Mouse (Mus musculus): ENCODE results near the gene Cyb5d1. TPM values are rescaled to one million over a fixed set of nuclear protein-coding genes. Genes with fewer than 3 reads are reported as not detected.

The Cyb5d1 gene
- total and polyA plus RNA-seq, 3 experiments: 28.4 to 29.5 (median 29.3) TPM

DNA sequence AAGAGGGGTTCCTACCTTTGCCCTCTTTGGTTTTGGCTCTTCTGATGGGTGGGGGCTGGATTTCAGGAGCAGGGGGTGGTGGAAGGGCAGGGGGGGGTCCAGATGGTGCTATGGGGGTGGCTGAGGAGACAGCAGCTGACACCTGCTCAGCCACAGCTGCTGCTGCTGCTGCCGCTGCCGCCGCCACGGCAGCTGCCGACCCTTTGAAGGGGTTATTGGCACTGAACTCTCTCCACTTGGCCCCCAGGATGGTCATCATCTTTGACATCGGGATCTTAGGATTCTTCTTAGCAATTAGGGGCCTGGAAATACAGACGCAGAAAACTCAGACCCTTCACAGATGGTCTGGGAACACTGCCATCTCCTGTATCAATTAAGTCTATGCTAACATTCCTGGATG lies 33.4 kb downstream of the Cyb5d1 start:
- Histone ChIP-seq H3K9me3 (replicated peaks; ENCODE audit: low read length) (no peaks in the 10 kb centered on the region), H3K27me3 (replicated peaks) (no peaks in the 10 kb centered on the region), H3K4me1 (ENCODE audit: control insufficient read depth in 1 of 2, insufficient read depth in 2 of 2) (peaks cover 3 to 25% of the 10 kb centered on the region in 2 experiments; a peak in 3 of 4 replicates), H3K4me2 (ENCODE audit: insufficient read depth, low read depth, poor library complexity, severe bottlenecking) (no peak overlapping the region), H3K36me3 (replicated peaks in 1 of 2; ENCODE audit: control insufficient read depth in 1 of 2, insufficient read depth in 1 of 2, low read length in 1 of 2) (peaks cover 50 to 80% of the 10 kb centered on the region in 2 experiments), H3K79me2 (replicated peaks; ENCODE audit: control insufficient read depth, extremely low read depth, insufficient read depth, poor library complexity, severe bottlenecking) (no peaks in the 10 kb centered on the region), H3K27ac (ENCODE audit: insufficient read depth, low read depth) (no peak overlapping the region), H3K9ac (ENCODE audit: insufficient read depth, low read depth) (no peak overlapping the region), H3K4me3 (replicated peaks in 1 of 3; ENCODE audit: low read depth in 2 of 3, low read length in 2 of 3, poor library complexity in 1 of 3) (no peak overlapping the region)
- in situ Hi-C loops (cut with MboI; ENCODE audit: low pct_ligation_motif_present, low pct_unique_long_range_greater_than_20kb, low sequenced_read_pairs) (no loop called here), dilution Hi-C loops (cut with MboI; ENCODE audit: extremely low pct_ligation_motif_present, extremely low pct_unique_long_range_greater_than_20kb, low sequenced_read_pairs) (no loop called here)
- no peak for DNase-seq (ENCODE audit: extremely low read depth)
- TF ChIP-seq SIN3A (IDR thresholded peaks at IDR 0.05; ENCODE audit: low read length) (no peak), CTCF (conservative IDR thresholded peaks at IDR 0.05 in 1 of 2, IDR thresholded peaks at IDR 0.05 in 1 of 2; ENCODE audit: low read depth in 2 of 2, low read length in 2 of 2) (no peak), HCFC1 (IDR thresholded peaks at IDR 0.05; ENCODE audit: low read depth, low read length) (no peak), IRF4 (IDR thresholded peaks at IDR 0.05; ENCODE audit: low read depth, low read length) (no peak), UBTF (IDR thresholded peaks at IDR 0.05; ENCODE audit: low read depth, low read length) (no peak), MAFK (IDR thresholded peaks at IDR 0.05; ENCODE audit: insufficient replicate concordance, low read length) (no peak), MAZ (IDR thresholded peaks at IDR 0.05; ENCODE audit: low read depth, low read length) (no peak), MYC (IDR thresholded peaks at IDR 0.05; ENCODE audit: low read depth, low read length) (no peak), CHD2 (IDR thresholded peaks at IDR 0.05; ENCODE audit: low read length) (no peak), GABPA (IDR thresholded peaks at IDR 0.05; ENCODE audit: insufficient replicate concordance, low read depth, low read length) (no peak), TCF12 (IDR thresholded peaks at IDR 0.05; ENCODE audit: low read depth, low read length) (no peak), MXI1 (IDR thresholded peaks at IDR 0.05; ENCODE audit: low read depth, low read length) (no peak), NRF1 (IDR thresholded peaks at IDR 0.05; ENCODE audit: low read depth, low read length) (no peak), POLR2AphosphoS2 (IDR thresholded peaks at IDR 0.05; ENCODE audit: low read depth, low read length) (no peak), PAX5 (IDR thresholded peaks at IDR 0.05; ENCODE audit: low read length) (no peak), ELF1 (IDR thresholded peaks at IDR 0.05; ENCODE audit: low read depth, low read length) (no peak), JUN (IDR thresholded peaks at IDR 0.05; ENCODE audit: insufficient read depth, low read depth, low read length) (no peak), EP300 (IDR thresholded peaks at IDR 0.05; ENCODE audit: low read length) (no peak)

DNA sequence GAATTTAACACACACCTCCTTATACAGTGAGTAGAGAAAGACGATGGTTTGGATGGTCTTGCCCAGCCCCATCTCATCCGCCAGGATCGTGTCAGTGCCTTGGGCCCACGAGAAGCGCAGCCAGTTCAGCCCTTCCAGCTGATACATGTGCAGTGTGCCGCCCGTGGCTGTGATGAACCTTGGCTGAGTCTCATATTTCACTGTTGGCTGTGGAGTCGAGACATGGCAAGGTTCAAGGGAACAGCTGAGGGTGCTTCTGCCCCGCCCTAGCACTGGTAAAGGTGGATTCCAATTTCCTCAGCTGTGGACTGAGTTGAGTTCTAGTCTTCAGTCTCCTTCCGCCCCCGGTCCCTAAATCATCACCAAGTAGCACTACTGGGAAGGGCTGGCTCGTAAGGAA lies 37.7 kb downstream of the Cyb5d1 start:
- no peak for DNase-seq (ENCODE audit: extremely low read depth)
- Histone ChIP-seq H3K9ac (ENCODE audit: insufficient read depth, low read depth) (no peak overlapping the region), H3K4me2 (ENCODE audit: insufficient read depth, low read depth, poor library complexity, severe bottlenecking) (no peak overlapping the region), H3K36me3 (replicated peaks in 1 of 2; ENCODE audit: control insufficient read depth in 1 of 2, insufficient read depth in 1 of 2, low read length in 1 of 2) (peaks cover 75 to 98% of the 10 kb centered on the region in 2 experiments), H3K27me3 (replicated peaks) (no peaks in the 10 kb centered on the region), H3K4me3 (replicated peaks in 1 of 3; ENCODE audit: low read depth in 2 of 3, low read length in 2 of 3, poor library complexity in 1 of 3) (no peak overlapping the region), H3K27ac (ENCODE audit: insufficient read depth, low read depth) (no peak overlapping the region), H3K9me3 (replicated peaks; ENCODE audit: low read length) (no peaks in the 10 kb centered on the region), H3K79me2 (replicated peaks; ENCODE audit: control insufficient read depth, extremely low read depth, insufficient read depth, poor library complexity, severe bottlenecking) (no peaks in the 10 kb centered on the region), H3K4me1 (ENCODE audit: control insufficient read depth in 1 of 2, insufficient read depth in 2 of 2) (peaks cover 0 to 2% of the 10 kb centered on the region in 2 experiments; a peak in 1 of 4 replicates)
- dilution Hi-C loops (cut with MboI; ENCODE audit: extremely low pct_ligation_motif_present, extremely low pct_unique_long_range_greater_than_20kb, low sequenced_read_pairs) (no loop called here), in situ Hi-C loops (cut with MboI; ENCODE audit: low pct_ligation_motif_present, low pct_unique_long_range_greater_than_20kb, low sequenced_read_pairs) (no loop called here)
- TF ChIP-seq TCF12 (IDR thresholded peaks at IDR 0.05; ENCODE audit: low read depth, low read length) (no peak), TBP (conservative IDR thresholded peaks at IDR 0.05; ENCODE audit: low read depth, low read length) (no peak), ELF1 (IDR thresholded peaks at IDR 0.05; ENCODE audit: low read depth, low read length) (no peak), HCFC1 (IDR thresholded peaks at IDR 0.05; ENCODE audit: low read depth, low read length) (no peak), RCOR1 (conservative IDR thresholded peaks at IDR 0.05; ENCODE audit: low read depth, low read length) (no peak), MEF2A (IDR thresholded peaks at IDR 0.05; ENCODE audit: borderline replicate concordance, low read depth, low read length) (no peak), BHLHE40 (IDR thresholded peaks at IDR 0.05; ENCODE audit: low read depth, low read length) (no peak), MAFK (IDR thresholded peaks at IDR 0.05; ENCODE audit: insufficient replicate concordance, low read length) (no peak), CHD1 (IDR thresholded peaks at IDR 0.05; ENCODE audit: low read depth, low read length) (no peak), ZMIZ1 (IDR thresholded peaks at IDR 0.05; ENCODE audit: low read depth, low read length) (no peak), CHD2 (IDR thresholded peaks at IDR 0.05; ENCODE audit: low read length) (no peak), ZNF384 (IDR thresholded peaks at IDR 0.05; ENCODE audit: low read depth, low read length) (no peak), ETS1 (conservative IDR thresholded peaks at IDR 0.05; ENCODE audit: low read depth, low read length) (no peak), EP300 (IDR thresholded peaks at IDR 0.05; ENCODE audit: low read length) (no peak), ZKSCAN1 (IDR thresholded peaks at IDR 0.05; ENCODE audit: borderline replicate concordance, low read depth, low read length) (no peak), KAT2A (IDR thresholded peaks at IDR 0.05; ENCODE audit: insufficient replicate concordance, low read length) (no peak), NELFE (IDR thresholded peaks at IDR 0.05; ENCODE audit: low read depth, low read length) (no peak)

Data from CH12.LX (cell line).